Mouse (Mus musculus) gastrocnemius, adult 2 months (tissue): Measurements from ENCODE around the gene Slc2a4. TPM values are rescaled to one million over a fixed set of nuclear protein-coding genes. Genes with fewer than 3 reads are reported as not detected.

ENCODE experiments used
- DNase-seq: peaks from one replicate; pipeline ENCODE4 v3.0.0; 2022
- H3K27ac ChIP-seq: fragments of 200-600 bp; 2 replicates; pipeline ENCODE4 v1.8.1; 2022; ENCODE audit warnings: mild to moderate bottlenecking
- H3K4me3 ChIP-seq: fragments of 200-600 bp; 2 replicates; pipeline ENCODE4 v1.8.1; 2022; ENCODE audit warnings: mild to moderate bottlenecking, moderate library complexity
- CTCF ChIP-seq: fragments of 200-600 bp; IDR thresholded peaks from 2 replicates; pipeline ENCODE4 v1.8.1; 2022; ENCODE audit warnings: antibody characterized with exemption, mild to moderate bottlenecking, moderate library complexity
- intact Hi-C: fragments of 180-260 bp; cut with DNase I; formaldehyde crosslinking; loops from one replicate; pipeline ENCODE4 v1.15.1; 2025
- long read RNA-seq, 2 experiments: library from polyadenylated mRNA; stranded (forward); transcript quantifications; one replicate each; pipeline ENCODE4 v2.0.0; 2021
- total RNA-seq, 2 experiments: library from RNA; stranded (reverse); gene quantifications; 2 replicates each; pipeline ENCODE4 v1.2.3; 2021

Slc2a4 gene
- total RNA-seq, result 100 to 1,000 TPM; 494 to 503 TPM
- long read RNA-seq, experiment 1, transcript Slc2a4-201 (11 exons, 2,524 nt), result major isoform, 422 of 584 reads
- long read RNA-seq, experiment 1, partial matches to known transcripts, result 91 of 584 reads
- long read RNA-seq, experiment 1, other reads (novel, unspliced or antisense), result 67 of 584 reads
- long read RNA-seq, experiment 2, transcript Slc2a4-203 (10 exons, 1,776 nt), result minor isoform, 9 of 576 reads
- long read RNA-seq, experiment 2, transcript Slc2a4-201 (11 exons, 2,524 nt), result major isoform, 399 of 576 reads
- long read RNA-seq, experiment 2, partial matches to known transcripts, result 82 of 576 reads
- long read RNA-seq, experiment 2, other reads (novel, unspliced or antisense), result 86 of 576 reads

- Histone ChIP-seq H3K4me3 (peak within 1 kb of the TSS; percentile 88), H3K27ac (peak within 1 kb of the TSS; percentile 94)
- peak; percentile 98 for DNase-seq
- TF ChIP-seq CTCF, result no peak
- intact Hi-C loops, result no loop called here
Measured at GRCm38 (mm10) chr11:69948066-69948762, at the start of gene Slc2a4. Slc2a4 (minus strand) TSS chr11:69948188.

- intact Hi-C loops, result loop anchor here (10.0 kb wide), 3 partner anchors 332 to 648 kb away; partner anchors contain the start of genes Cd68, Kdm6b, Mpdu1 and Rnf167
- Histone ChIP-seq H3K27ac (peak overlapping the region; percentile 100), H3K4me3 (peak overlapping the region; percentile 98)
- DNase-seq, result peak; percentile 97
- TF ChIP-seq CTCF, result no peak
Measured at GRCm38 (mm10) chr11:69997070-69997509, 49.1 kb upstream of the Slc2a4 start.

- TF ChIP-seq CTCF, result no peak
- peak; percentile 82 for DNase-seq
- Histone ChIP-seq H3K4me3 (peak overlapping the region; percentile 98), H3K27ac (peak overlapping the region; percentile 100)
- intact Hi-C loops, result loop anchor here (10.0 kb wide), 3 partner anchors 332 to 648 kb away; partner anchors contain the start of genes Cd68, Kdm6b, Mpdu1 and Rnf167
Measured at GRCm38 (mm10) chr11:69996161-69997061, 48.4 kb upstream of the Slc2a4 start.

- TF ChIP-seq CTCF, result peak; percentile 56
- Histone ChIP-seq H3K27ac (peak within 1 kb of the TSS; percentile 100), H3K4me3 (peak within 1 kb of the TSS; percentile 98)
- intact Hi-C loops, result loop anchor here (10.0 kb wide), 3 partner anchors 331 to 649 kb away; partner anchors contain the start of genes Cd68, Kdm6b, Mpdu1 and Rnf167
- peak; percentile 98 for DNase-seq
Measured at GRCm38 (mm10) chr11:69995391-69995960, 47.5 kb upstream of the Slc2a4 start, which contains the start of gene Phf23. Phf23 (plus strand) TSS chr11:69995777.

GRCm38 (mm10) chr11:69994401-69995090 is 46.6 kb upstream of the Slc2a4 start:
- intact Hi-C loops, result loop anchor here (10.0 kb wide), 3 partner anchors 330 to 650 kb away; partner anchors contain the start of genes Cd68, Kdm6b, Mpdu1 and Rnf167
- DNase-seq, result no peak
- Histone ChIP-seq H3K27ac (peak overlapping the region; percentile 100), H3K4me3 (peak overlapping the region; percentile 98)
- peak; percentile 1; the same call in 1 of the 2 replicates for TF ChIP-seq CTCF

GRCm38 (mm10) chr11:69992932-69993331 is 44.9 kb upstream of the Slc2a4 start:
- no peak for TF ChIP-seq CTCF
- H3K4me3 ChIP-seq, result peak overlapping the region; percentile 84
- no peak for DNase-seq
- H3K27ac ChIP-seq, result peak overlapping the region; percentile 99
- intact Hi-C loops, result loop anchor here (10.0 kb wide), 3 partner anchors 328 to 652 kb away; partner anchors contain the start of genes Cd68, Kdm6b, Mpdu1 and Rnf167

- no peak for DNase-seq
- intact Hi-C loops, result loop anchor here (10.0 kb wide), 3 partner anchors 328 to 652 kb away; partner anchors contain the start of genes Cd68, Kdm6b, Mpdu1 and Rnf167
Measured at GRCm38 (mm10) chr11:69992396-69992795, 44.4 kb upstream of the Slc2a4 start.

GRCm38 (mm10) chr11:69991711-69992110 is 43.7 kb upstream of the Slc2a4 start:
- peak overlapping the region; percentile 84 for H3K4me3 ChIP-seq
- DNase-seq, result no peak
- no peak for TF ChIP-seq CTCF
- H3K27ac ChIP-seq, result peak overlapping the region; percentile 99
- intact Hi-C loops, result loop anchor here (10.0 kb wide), 3 partner anchors 327 to 653 kb away; partner anchors contain the start of genes Cd68, Kdm6b, Mpdu1 and Rnf167

More at GRCm38 (mm10) chr11:69992396-69992795, 44.4 kb upstream of the Slc2a4 start:
- Histone ChIP-seq H3K4me3 (peak overlapping the region; percentile 84), H3K27ac (peak overlapping the region; percentile 99)
- TF ChIP-seq CTCF, result no peak

GRCm38 (mm10) chr11:69990850-69991691 is 43.1 kb upstream of the Slc2a4 start, which contains the start of gene Gabarap:
Gabarap (plus strand) TSS chr11:69991143.
- peak within 1 kb of the TSS; percentile 99 for H3K27ac ChIP-seq
- H3K4me3 ChIP-seq, result peak within 1 kb of the TSS; percentile 84
- TF ChIP-seq CTCF, result no peak; the same call in 1 of the 2 replicates
- intact Hi-C loops, result loop anchor here (10.0 kb wide), 3 partner anchors 326 to 654 kb away; partner anchors contain the start of genes Cd68, Kdm6b, Mpdu1 and Rnf167
- DNase-seq, result peak; percentile 97

GRCm38 (mm10) chr11:69989949-69990348 is 42.0 kb upstream of the Slc2a4 start:
- DNase-seq, result no peak
- H3K27ac ChIP-seq, result peak overlapping the region; percentile 99
- intact Hi-C loops, result loop anchor here (10.0 kb wide), 3 partner anchors 325 to 655 kb away; partner anchors contain the start of genes Cd68, Kdm6b, Mpdu1 and Rnf167
- TF ChIP-seq CTCF, result no peak
- H3K4me3 ChIP-seq, result peak overlapping the region; percentile 84; the same call in 1 of the 2 replicates
